Mouse (Mus musculus) left cerebral cortex, postnatal 14 days (tissue): ENCODE data around the gene Tssk2. TPM values are rescaled to one million over a fixed set of nuclear protein-coding genes. Genes with fewer than 3 reads are reported as not detected.

ENCODE experiments used
- DNase-seq, 2 experiments: peaks; one replicate each; pipeline ENCODE4 v3.0.0; 2021 to 2022; ENCODE audit warnings: low spot score in 2 of 2, mixed read lengths in 1 of 2
- intact Hi-C: fragments of 180-260 bp; cut with DNase I; formaldehyde crosslinking; loops from one replicate; pipeline ENCODE4 v1.15.1; 2025
- total RNA-seq, 2 experiments: library from RNA; stranded (reverse); gene quantifications; 2 replicates each; pipeline ENCODE4 v1.2.3; 2021

Tssk2 gene
- total RNA-seq, 2 experiments from 2014 or later: not detected

DNA sequence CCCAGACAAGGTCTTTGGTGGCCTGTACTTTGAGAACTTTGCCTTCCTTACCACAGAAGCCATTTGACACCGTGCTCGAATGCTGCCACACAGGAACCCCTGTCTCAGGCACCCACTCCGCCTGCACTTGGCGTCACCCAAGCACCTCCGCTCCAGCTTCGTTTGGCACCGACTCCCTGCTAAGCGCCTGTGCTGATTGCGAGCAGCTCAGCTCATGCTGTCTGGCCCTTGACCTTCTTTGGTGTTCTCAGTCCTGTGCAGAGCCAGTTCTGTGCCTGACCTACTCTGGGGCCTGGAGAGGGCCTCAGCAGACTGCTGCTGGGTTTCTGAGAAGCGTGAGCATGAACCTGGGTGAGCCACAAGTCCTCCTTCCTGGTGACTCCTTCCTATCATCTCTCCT, 38.3 kb downstream of the Tssk2 start:
- DNase-seq: no peak
- intact Hi-C loops: no loop called here

DNA sequence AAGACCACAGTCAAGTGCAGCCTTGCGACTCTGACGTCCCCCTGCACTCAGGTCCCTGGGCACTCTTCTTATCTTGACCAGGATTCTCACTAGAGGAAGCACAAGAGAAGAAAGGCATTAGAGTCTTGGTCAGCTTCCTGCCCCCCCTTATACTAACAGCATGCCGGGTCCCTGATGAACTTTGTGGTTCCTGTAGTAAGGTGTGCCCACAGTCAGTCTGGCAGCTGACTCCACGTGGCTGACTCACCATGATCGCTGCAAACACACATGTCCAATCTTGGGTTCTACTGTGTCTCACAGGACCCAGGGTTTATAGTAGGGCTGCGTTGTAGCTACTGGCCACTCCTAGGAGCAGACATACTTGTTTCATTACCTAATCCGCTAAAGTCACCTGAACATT, 39.8 kb downstream of the Tssk2 start:
- no peak for DNase-seq
- intact Hi-C loops: no loop called here

DNA sequence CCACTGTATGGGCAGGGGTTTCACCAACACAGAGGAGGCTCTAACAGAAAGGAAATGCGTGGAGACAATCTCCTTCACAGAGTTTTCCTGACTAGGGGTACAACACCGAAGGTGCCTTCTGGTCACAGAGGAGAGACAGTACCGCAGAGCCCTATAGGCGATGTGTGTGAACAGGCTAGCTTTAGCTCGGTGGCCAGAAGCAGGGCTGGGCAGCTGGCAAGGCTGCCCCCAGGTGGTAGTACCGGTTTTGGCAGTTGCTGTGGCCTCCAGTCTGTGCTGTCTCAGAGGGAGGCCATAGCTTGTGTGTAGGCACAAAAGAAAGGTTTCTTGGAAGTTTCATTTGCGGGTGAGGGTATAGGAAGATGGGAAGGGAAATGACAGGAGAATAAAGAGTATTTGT, 40.4 kb downstream of the Tssk2 start:
- DNase-seq: peak in 1 of 2 experiments; percentile 68
- intact Hi-C loops: no loop called here

DNA sequence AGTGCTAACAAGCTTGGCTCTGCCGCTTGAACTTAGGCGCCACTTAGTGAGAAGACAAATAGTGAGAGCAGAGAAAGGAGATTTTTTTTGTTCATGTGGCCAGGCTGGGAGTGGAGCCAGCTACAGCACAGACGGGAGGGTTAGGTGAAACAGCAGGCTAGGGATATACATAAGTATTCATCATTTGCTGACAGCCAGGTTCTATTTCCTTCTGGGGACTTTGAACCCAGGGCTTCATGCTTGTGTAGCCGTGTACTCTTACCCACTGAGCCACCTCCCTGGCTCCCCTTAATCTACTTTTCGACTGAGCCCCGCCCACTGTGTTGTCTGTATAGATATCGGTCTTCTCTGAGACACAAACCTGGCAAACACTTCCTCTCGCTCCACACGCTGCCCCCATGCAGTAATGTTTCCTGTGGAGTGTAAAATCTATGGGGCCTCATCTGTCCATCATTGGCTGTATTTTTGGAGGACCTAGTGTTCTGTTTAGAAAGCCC, 40.9 kb downstream of the Tssk2 start:
- intact Hi-C loops: no loop called here
- DNase-seq: no peak

DNA sequence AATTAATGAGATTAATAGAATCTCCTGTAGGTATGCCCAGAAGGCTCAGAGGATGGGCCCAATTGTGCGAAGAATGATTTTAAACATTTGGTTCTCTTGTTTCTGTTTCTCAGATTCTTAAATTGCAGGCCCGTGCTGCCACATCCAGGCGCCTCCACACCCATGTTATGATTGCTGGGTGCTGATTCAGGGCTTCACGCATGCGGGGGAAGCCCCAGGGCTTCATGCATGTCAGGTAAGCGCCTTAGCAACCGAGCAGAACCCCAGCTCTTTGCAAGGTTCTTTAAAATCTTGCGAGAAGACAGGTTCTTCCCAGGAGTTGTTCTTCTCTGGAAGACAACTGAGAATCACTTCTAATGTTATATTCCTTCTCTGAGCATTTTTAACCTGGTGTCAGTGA, 45.0 kb downstream of the Tssk2 start:
- no peak for DNase-seq
- intact Hi-C loops: no loop called here

DNA sequence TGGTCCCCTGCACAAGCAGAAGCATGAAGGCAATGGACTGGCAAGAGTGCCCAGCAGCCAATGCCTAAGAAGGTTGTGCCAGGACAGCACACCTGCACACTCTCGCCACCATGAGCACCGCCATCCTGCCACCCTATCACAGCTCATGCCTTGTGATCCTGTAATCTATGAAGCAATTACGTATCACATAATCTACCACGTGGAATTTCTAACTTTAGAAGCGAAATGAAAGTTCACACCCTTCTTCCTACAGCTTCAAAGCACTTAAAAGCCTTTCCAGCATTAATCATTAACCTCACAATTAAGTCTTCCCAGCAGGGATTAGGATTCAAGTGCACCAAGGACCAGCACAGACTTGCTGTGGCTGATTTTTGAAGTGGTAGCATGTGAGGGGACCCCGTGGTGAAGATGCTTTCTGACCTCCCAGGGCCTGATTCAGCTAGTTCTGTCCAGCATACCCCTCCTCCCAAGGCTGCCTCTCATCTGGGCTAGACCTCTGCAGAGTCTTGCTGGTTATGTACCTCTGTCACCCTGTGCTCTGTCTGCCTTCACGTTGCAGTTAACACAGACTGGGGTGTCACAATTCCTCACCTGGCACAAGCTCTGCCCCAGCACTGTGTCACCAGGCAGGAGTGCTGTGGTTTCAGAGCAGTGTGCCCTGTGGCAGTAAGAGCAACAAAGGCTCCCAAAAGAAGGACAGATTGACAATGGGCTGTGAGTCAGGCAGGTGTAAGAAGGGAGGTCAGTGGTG, 46.8 kb downstream of the Tssk2 start:
- intact Hi-C loops: no loop called here
- DNase-seq: no peak

DNA sequence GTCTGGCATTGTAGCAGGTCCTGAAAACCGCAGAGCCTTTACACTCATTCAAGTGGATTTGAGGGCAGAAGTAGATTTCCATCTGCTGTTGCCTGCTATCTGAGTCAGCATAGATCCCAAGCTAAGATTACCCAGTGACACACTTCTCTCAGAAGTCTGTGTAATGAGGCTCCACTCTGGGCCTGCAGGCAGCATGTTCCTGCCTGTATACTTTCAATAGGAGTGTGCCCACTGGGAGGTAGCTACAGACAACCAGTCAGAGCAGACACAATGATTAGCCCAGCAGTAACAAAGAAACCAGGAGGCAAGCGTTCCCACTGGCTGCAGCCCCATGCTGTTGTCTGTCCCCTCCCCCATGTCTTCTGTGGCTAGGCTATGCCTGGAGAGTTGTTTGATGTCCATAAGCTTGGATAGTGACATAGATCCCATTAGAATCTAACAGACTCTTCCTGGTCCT, 51.0 kb downstream of the Tssk2 start:
- DNase-seq: peak in 1 of 2 experiments; percentile 57
- intact Hi-C loops: no loop called here

Other genes starting within 250 kb of the Tssk2 start
- gene Med15, start 165.7 kb upstream of the Tssk2 start, total RNA-seq: 10 to 100 TPM; 68.9 to 70.1 TPM
- 10 to 100 TPM; 93.6 to 98.8 TPM for gene Klhl22, start 139.0 kb upstream of the Tssk2 start, total RNA-seq
- gene Scarf2, start 101.4 kb upstream of the Tssk2 start, total RNA-seq: 1 to 10 TPM; 3.8 to 4.5 TPM
- 1 to 10 TPM; 3.5 to 5.0 TPM for gene B830017H08Rik, start 65.5 kb upstream of the Tssk2 start, total RNA-seq
- gene Car15, start 60.3 kb upstream of the Tssk2 start, total RNA-seq: 10 to 100 TPM; 11.7 to 14.6 TPM
- gene Gm20518, start 7.0 kb upstream of the Tssk2 start, total RNA-seq: 1 to 10 TPM; 1.5 to 2.0 TPM
- under 1 TPM; 0.11 to 0.23 TPM for gene Tssk1, start 4.4 kb upstream of the Tssk2 start, total RNA-seq
- 100 to 1,000 TPM; 102 to 105 TPM for gene Dgcr2, start 75 bp upstream of the Tssk2 start, total RNA-seq
- 10 to 100 TPM; 29.4 to 29.8 TPM for gene Ess2, start 12.7 kb downstream of the Tssk2 start, total RNA-seq
- not detected for gene Gsc2, start 16.4 kb downstream of the Tssk2 start, total RNA-seq
- 10 to 100 TPM; 52.4 to 53.8 TPM for gene Slc25a1, start 29.6 kb downstream of the Tssk2 start, total RNA-seq
- gene Vpreb2, start 81.8 kb downstream of the Tssk2 start, total RNA-seq: not detected
- gene Dgcr6, start 154.2 kb downstream of the Tssk2 start, total RNA-seq: 100 to 1,000 TPM; 103 to 111 TPM
- 10 to 100 TPM; 27.1 to 33.7 TPM for gene Prodh, start 191.6 kb downstream of the Tssk2 start, total RNA-seq
- 100 to 1,000 TPM; 105 to 118 TPM for gene Rtn4r, start 229.0 kb downstream of the Tssk2 start, total RNA-seq